Mouse (Mus musculus) liver, embryonic 14.5 days (tissue): ENCODE data around the gene Nrarp.

Source experiments
- CTCF ChIP-seq: IDR thresholded peaks from 2 replicates; pipeline ENCODE4 v1.5.1; 2016; ENCODE audit warnings: antibody characterized with exemption, low read depth, control low read depth
- EP300 ChIP-seq: IDR thresholded peaks from 2 replicates; pipeline ENCODE4 v1.6.1; 2016; ENCODE audit warnings: antibody characterized with exemption, low read depth

DNA sequence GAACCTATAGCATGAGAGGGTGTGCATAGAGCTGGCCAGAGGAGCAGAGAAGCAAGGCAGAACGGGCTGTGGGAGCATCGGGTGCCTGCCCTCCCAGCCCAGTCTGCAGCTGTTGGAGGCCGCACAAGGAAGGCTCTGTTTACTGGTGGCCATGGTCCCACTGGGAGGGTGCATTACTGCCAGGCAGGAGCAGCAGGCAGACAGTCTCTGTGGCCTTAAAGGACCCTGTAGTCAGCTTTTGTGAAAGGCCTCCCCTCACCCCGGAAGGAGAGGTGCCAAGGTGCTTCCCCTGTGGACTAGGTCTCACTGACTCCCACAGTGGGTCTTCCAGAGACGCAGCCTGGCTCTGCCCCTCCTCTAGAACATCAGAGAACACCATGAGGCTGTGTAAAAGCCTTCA, 46.3 kb downstream of the Nrarp start:
- no peak for TF ChIP-seq CTCF
- no peak for TF ChIP-seq EP300
